Mouse (Mus musculus): ENCODE results near the gene BC003965. TPM values are rescaled to one million over a fixed set of nuclear protein-coding genes. Genes with fewer than 3 reads are reported as not detected.

The BC003965 gene
- polyA plus RNA-seq, 1 experiment from 2014 or later: 33.8 TPM

Other genes starting within 250 kb of the BC003965 start
- gene Mapk8ip3, start 247.6 kb upstream of the BC003965 start, polyA plus RNA-seq (2015; fragmentation: Nextera tagmentation; extraction: Ambion mirVana): 100 and 104 TPM in 2 replicates
- gene Jpt2, start 223.9 kb upstream of the BC003965 start, polyA plus RNA-seq (2015; fragmentation: Nextera tagmentation; extraction: Ambion mirVana): 86.2 and 100 TPM in 2 replicates
- 4.6 and 5.3 TPM in 2 replicates for gene Cramp1l, start 168.8 kb upstream of the BC003965 start, polyA plus RNA-seq (2015; fragmentation: Nextera tagmentation; extraction: Ambion mirVana)
- 18.8 and 20.1 TPM in 2 replicates for gene Ift140, start 168.5 kb upstream of the BC003965 start, polyA plus RNA-seq (2015; fragmentation: Nextera tagmentation; extraction: Ambion mirVana)
- gene Tmem204, start 101.0 kb upstream of the BC003965 start, polyA plus RNA-seq (2015; fragmentation: Nextera tagmentation; extraction: Ambion mirVana): 10.3 and 11.1 TPM in 2 replicates
- gene Telo2, start 68.6 kb upstream of the BC003965 start, polyA plus RNA-seq (2015; fragmentation: Nextera tagmentation; extraction: Ambion mirVana): 51.9 and 53.4 TPM in 2 replicates
- 0.38 TPM in 1 of 2 replicates, not detected in the other for gene Ptx4, start 63.8 kb upstream of the BC003965 start, polyA plus RNA-seq (2015; fragmentation: Nextera tagmentation; extraction: Ambion mirVana)
- 33.6 and 36.1 TPM in 2 replicates for gene Clcn7, start 51.2 kb upstream of the BC003965 start, polyA plus RNA-seq (2015; fragmentation: Nextera tagmentation; extraction: Ambion mirVana)
- not detected in 2 replicates for gene Ccdc154, start 22.1 kb upstream of the BC003965 start, polyA plus RNA-seq (2015; fragmentation: Nextera tagmentation; extraction: Ambion mirVana)
- gene Gm38655, start 9.1 kb upstream of the BC003965 start, polyA plus RNA-seq (2015; fragmentation: Nextera tagmentation; extraction: Ambion mirVana): not detected in 2 replicates
- 18.3 and 19.2 TPM in 2 replicates for gene Unkl, start 3.8 kb downstream of the BC003965 start, polyA plus RNA-seq (2015; fragmentation: Nextera tagmentation; extraction: Ambion mirVana)
- gene Gnptg, start 55.6 kb downstream of the BC003965 start, polyA plus RNA-seq (2015; fragmentation: Nextera tagmentation; extraction: Ambion mirVana): 99.8 and 114 TPM in 2 replicates
- gene Tsr3, start 55.6 kb downstream of the BC003965 start, polyA plus RNA-seq (2015; fragmentation: Nextera tagmentation; extraction: Ambion mirVana): 57.4 and 61.2 TPM in 2 replicates
- gene Baiap3, start 71.8 kb downstream of the BC003965 start, polyA plus RNA-seq (2015; fragmentation: Nextera tagmentation; extraction: Ambion mirVana): 30.2 and 38.1 TPM in 2 replicates
- 489 and 542 TPM in 2 replicates for gene Ube2i, start 90.1 kb downstream of the BC003965 start, polyA plus RNA-seq (2015; fragmentation: Nextera tagmentation; extraction: Ambion mirVana)
- not detected in 2 replicates for gene Prss34, start 113.8 kb downstream of the BC003965 start, polyA plus RNA-seq (2015; fragmentation: Nextera tagmentation; extraction: Ambion mirVana)
- gene Prss28, start 124.1 kb downstream of the BC003965 start, polyA plus RNA-seq (2015; fragmentation: Nextera tagmentation; extraction: Ambion mirVana): not detected in 2 replicates
- gene Prss29, start 134.1 kb downstream of the BC003965 start, polyA plus RNA-seq (2015; fragmentation: Nextera tagmentation; extraction: Ambion mirVana): not detected in 2 replicates
- not detected in 2 replicates for gene Tpsab1, start 161.0 kb downstream of the BC003965 start, polyA plus RNA-seq (2015; fragmentation: Nextera tagmentation; extraction: Ambion mirVana)
- gene Tpsb2, start 181.8 kb downstream of the BC003965 start, polyA plus RNA-seq (2015; fragmentation: Nextera tagmentation; extraction: Ambion mirVana): 0.23 TPM in 1 of 2 replicates, not detected in the other
- gene Tpsg1, start 184.7 kb downstream of the BC003965 start, polyA plus RNA-seq (2015; fragmentation: Nextera tagmentation; extraction: Ambion mirVana): 0.29 and 0.88 TPM in 2 replicates
- gene Cacna1h, start 249.2 kb downstream of the BC003965 start, polyA plus RNA-seq (2015; fragmentation: Nextera tagmentation; extraction: Ambion mirVana): 10.0 and 11.5 TPM in 2 replicates

All from midbrain, embryonic 16.5 days (tissue).